Mouse (Mus musculus) kidney, postnatal 36 days (tissue): Measurements from ENCODE around the gene Gm45021.

Experiments
- DNase-seq, 2 experiments: peaks; one replicate each; pipeline ENCODE4 v3.0.0; 2021 to 2022; ENCODE audit warnings: mixed read lengths in 2 of 2

Gene Gm45021

DNA sequence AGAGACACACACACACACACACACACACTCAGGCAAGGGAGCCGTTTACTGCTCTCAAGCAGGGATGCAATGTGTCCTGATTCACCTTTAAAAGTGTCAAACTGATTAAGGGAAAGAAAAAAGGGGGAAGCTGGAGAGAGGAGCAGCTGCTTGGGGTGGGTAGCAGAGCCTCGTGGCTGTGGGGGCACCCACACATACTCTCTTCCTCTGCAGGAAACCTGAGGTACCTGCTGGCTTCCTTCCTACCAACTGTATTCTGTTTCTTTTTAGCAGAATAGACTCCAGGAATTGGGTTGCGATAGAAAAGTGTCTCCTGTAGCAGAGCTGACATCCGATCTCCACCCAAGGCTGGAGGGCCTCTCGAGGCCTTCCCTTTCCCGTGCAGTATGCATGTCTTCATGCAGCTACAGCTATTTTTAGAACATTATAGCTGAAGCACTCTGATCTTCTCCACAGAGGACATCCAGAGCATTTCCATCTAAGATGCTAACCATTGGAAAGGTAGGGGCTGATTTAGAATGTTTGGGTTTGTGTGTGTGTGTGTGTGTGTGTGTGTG lies at the start of gene Gm45021:
Gene Gm45021 (plus strand): TSS at position 417 of the 557 bp plus-strand sequence.
- DNase-seq = no peak

DNA sequence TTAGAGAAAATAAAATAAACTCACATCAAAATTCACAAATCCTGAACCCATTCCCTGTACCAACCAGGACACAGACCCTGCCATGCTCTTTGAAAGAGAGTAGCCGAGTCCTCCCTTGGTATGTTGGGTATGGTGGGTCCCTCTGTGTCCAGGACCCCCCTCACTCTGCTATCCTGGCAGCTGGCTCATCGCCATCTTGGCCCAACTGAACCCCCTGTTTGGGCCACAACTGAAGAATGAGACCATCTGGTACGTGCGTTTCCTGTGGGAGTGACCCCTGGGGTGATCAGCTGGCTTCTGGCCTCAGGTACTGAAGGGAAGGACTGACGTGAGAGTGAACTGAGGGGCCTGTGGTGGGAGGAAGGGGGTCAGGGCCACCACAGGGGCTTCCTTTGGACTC lies 49.5 kb upstream of the Gm45021 start:
- DNase-seq = no peak

DNA sequence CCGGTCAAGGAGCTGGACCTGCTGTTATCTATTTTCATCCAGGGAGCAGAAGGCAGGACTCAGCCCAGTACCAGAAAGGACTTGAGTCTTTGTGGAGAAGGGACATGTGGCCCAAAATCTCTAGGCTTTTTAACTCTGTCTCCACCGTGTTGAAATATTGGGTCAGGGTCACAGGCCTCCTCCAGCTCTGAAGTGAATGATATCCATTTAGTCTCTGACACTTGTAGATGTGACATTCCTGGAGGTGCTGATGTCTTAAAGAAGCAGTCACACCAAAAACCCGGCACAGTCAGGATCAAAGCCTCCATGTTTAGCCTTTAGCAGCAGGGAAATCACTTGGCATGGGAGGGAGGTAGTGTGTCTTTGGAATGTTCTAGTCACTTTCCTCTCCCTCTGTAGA lies 48.7 kb upstream of the Gm45021 start:
- DNase-seq = no peak

DNA sequence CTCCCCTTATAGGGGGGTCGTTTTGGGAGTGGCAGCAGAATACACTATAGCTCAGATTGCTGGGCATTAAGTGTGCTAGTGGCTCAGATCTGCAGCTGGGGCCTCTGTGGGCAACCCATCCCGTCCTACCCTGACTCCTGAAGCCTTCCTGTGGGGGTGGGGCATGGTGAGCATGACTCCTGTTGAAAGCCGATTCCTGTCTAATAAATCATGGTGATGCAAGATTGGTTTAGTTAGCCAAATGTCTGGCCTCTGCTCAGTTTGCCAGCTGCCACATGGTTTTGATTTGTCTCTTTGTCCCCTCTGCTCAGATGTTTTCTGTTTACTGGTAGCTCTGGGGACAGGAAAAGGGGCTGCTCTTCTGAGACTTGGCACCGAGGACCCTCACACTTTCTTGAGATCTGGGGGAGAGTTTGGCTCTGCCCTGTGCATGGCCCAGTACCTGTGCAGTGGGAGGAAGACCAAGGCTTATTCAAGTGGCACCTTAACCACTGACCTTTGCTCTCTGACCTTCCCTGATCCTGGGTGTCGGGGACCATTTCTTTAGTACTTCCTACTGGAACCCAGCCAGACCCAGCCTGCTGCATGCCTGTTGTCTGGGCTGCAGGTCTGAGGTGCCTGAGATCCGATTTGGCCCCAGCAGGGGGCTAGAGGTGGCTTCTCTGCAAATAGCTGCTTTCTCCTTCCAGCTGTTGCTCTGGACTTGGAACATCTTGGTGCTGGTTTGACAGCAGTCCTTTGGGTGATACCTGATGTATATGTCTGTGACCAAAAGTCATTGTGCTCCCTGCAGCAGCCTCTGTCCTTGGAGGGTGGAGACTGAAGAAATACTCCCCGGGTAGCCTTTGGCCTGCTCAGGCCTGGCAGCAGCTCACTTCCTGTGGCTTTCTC lies 47.6 kb upstream of the Gm45021 start:
- DNase-seq = peak; percentile 61 to 70

DNA sequence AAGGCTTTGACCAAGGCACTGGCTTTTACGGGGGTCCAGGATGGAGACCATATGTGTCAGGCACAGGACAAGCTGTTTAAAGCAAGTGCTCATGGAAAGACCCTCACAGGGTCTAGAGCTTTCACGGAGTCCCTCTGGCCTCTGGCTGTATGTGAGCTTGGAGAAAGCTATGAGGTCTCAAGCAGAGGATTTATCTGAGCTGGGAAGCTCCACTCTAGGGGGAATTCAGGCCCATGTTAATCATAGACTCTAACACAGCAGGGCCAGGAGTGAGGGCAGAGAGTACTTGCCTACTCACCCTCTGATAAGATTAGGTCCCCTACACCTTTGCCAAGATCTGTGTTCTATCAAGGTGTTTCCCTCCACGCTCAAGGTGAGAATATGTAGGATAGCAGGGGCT lies 46.8 kb upstream of the Gm45021 start:
- no peak for DNase-seq

DNA sequence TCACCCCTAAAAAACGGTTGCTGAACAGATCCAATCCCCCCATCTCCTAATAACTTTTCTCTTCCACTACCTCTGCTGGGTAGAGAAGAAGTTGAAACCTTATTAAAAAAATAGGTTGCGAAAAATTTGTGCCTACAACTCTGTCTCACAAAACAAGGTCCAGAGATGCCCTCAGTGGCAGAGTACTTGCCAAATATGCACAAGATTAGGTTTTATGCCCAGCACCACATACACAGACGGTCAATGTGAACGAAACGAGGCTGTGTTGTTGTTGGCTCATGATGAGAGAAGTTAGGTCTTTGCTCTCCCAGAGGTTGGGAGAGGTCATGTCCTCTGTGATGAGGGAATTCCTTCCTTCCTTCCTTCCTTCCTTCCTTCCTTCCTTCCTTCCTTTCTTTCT lies 44.2 kb upstream of the Gm45021 start:
- no peak for DNase-seq

DNA sequence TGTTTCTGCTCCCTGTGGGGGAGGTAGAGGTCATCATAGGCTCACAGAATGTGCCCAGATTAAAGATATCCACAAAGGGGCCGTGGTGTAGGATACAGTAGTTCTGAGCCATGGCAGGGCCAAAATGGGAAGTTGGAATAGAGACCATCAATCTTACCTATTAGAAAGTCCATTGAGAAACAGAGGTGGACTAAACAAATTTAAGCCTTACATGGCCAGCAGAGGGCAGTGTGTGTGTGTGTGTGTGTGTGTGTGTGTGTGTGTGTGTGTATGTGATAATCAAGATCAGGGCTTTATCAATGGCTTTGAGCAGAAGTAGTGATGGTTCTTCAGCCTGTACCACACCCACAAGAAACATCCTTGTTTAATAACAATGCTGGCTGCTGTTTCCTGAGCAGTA lies 43.1 kb upstream of the Gm45021 start:
- peak; percentile 52 to 83 for DNase-seq

DNA sequence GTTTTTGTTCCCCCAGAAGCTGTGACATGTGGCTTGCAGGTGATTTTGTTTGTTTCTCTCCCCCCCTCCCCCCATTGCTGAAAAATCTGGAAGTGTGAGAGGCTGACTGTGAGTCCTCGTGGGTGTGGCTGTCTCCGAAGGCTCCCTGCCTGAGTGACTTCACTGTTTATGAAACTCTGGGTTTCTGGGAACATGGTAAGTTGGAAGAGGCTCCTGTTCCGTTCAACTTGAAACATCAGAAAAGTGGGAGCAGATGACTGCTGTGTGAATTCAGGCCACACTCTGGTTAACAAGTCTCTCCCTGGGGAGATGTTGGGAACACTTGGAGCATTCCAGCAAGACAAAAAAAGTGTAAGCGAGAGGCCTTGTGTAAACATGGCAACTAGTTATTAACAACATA lies 42.6 kb upstream of the Gm45021 start:
- DNase-seq = no peak

DNA sequence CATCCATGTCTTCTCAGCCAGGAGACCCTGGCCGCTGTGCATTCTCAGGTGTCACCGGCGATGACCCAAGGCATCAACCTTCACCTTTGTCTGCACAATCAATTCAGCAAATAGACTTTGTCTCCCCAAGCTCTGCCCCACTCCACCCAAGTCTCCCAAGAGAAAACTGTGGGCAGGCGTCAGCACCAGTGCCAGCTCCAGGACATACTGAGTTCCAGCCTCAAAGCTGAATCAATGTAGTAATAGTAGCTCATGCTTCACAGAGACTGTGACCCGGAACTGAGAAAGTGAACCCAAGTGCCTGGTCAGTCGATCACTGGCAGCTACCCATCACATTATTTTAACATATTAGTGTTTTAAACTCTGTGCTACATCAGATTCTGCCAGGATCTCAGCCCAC lies 41.1 kb upstream of the Gm45021 start:
- DNase-seq = no peak

DNA sequence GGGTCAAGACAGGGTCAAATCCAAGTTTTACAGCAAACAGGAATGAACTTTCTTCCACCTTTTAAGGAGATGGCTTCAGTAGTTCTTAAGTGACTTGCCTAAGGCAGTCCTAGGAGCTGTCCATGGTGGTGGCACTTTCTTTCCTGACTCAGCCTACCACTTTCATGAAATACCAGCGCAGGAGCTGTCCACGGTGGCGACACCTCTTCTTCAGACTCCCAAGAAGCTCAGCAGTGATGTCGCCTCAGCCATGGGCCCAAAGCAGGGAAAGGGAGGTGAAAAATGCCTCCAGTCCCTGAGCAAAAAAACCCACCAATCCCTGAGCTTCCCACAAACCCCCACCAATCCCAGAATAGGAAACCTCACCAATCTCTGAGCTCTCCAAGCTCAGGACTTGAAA lies 36.5 kb upstream of the Gm45021 start:
- peak in 1 of 2 experiments; percentile 71 for DNase-seq

DNA sequence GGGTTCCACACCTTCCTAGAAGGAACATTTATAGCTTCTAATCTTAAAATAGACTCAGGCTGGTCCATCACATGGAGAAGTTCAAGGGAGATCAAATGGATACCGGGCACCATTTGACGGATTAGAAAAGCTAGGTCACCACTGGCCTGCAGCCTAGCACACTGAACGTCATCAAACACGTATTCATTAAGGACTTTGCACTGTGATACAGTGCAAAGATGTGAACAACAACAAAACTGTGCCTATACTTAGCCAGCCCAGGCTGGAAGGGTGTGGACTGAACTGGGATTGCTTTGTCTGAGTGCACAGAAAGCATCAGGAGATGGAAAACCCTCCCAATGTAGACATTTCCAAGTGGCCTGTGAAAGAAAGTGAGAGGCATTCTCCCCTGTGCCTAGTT lies 35.6 kb upstream of the Gm45021 start:
- DNase-seq = no peak

DNA sequence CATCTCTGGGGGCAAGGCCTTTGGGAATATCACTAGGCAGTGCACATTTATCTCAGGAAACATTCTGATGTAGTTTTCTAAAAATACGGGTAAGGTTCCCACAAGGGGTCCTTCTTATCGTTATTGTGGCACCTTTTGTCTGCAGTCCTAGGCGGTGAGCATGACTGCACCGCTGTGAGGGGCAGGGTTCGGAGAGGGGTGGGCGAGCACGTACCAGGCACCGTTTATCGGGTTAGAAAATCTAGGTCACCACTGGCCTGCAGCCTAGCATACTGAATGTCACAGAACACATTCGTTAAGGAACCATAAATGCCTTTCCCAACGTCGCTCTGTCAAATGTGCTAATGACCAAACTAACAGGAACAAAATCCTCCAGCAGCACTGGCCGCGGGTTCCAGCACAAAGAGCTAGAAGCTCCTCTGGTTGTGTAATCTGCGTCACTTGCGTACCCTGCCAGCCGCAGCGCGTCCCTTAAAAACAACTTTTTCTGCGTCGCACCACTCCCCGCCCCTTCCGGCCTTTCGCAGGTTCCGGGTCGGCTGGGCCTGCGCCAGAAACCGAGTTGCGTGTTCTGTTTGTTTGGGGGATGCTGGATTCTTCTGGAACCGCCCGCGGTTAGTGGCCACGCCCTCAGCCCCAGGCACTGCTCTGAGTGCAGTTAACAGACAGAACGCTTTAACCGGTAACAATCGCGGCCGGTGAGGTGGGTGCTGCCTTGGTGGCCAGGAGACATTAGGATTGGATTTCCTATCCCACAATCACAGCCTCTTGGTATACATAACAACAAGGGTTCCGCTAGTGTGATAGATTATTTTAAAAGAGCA lies 34.9 kb upstream of the Gm45021 start, which contains the start of gene Lrrc61:
Gene Lrrc61 (plus strand): TSS at position 517 of the 824 bp plus-strand sequence.
- peak; percentile 98 to 99 for DNase-seq

DNA sequence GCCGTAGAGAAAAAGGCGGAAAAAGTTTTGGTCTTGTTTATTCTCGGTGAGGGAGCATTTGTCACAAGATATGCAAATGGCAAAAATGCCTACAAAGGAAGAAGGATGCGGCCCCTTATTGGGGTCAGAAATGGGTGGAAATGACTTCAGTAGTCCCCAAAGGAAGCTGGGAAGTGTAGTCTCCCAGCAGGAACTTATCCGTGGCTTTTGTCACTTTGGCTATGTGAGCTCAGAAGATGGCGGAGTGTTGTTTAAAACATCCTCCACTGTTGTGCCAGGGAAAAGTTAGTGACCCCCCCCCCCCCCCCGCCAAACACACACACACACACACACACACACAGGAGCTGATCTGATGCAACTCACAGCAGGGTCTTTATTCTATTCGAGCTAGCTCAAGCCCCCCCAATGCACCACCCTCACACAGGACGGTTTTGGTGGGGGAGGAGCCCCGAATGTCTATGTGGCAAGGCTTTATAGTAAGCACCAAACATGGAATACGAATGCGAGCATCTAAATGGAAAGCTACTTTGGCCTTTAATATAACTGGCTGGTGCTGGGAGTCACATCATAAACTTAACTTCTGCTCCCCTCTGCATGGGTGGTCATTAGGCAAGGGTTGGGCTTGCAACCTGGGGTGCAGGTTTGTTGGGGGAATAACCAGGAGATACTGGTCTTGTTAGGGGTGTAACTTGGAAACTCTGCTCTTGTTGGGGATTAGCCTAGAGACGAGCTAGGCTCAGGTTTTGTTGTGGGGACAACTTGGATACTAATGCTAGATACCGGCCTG lies 34.1 kb upstream of the Gm45021 start:
- peak; percentile 63 to 85 for DNase-seq

DNA sequence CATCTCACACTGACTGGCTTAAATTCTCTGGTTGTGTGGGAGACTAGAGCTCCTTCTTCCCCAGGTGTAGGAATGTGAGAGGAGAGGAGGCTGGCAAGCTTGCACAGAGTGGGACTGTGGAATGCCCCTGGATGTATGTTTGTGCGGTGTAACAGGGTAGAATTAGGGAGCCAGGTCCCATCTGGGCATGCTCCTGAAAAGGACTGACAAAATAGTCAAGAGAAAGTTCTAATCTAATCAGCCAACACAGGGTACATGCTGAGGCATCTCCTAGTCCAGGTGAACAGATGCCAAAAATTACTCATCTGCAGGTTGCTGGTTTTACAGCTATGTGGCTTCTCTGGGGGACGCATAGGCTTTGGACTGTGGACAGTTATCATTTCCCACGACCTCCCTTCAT lies 33.5 kb upstream of the Gm45021 start:
- DNase-seq = no peak

DNA sequence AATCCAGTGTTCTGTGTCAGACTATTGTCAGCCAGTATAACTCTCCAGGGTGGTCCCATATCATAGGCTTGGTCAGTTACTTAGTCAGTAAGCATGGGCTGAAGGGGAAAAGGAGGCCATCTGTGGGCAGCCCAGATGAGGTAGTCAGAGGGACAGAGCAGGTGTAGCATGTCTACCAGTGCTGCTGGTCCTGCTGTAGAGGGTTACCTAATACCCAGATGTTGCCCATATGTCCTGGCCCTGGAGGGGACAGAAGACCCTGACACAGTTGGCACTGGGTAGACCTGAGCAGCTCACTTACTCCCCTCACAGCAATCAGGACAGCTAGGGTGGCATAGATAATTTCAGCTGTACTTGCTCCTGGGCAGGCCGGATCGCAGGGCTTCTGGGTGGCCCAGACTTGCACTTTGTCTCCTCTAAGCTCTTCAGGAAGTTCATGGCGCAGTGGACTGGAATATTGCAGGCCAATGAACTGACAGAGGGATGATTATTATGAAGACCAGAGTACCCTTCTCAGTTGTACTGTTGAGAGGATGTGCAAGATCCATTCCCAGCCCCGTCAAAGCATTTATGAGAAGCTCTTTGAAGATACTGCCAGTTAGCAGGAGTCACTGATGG lies 23.6 kb upstream of the Gm45021 start:
- DNase-seq = peak; percentile 36 to 49

DNA sequence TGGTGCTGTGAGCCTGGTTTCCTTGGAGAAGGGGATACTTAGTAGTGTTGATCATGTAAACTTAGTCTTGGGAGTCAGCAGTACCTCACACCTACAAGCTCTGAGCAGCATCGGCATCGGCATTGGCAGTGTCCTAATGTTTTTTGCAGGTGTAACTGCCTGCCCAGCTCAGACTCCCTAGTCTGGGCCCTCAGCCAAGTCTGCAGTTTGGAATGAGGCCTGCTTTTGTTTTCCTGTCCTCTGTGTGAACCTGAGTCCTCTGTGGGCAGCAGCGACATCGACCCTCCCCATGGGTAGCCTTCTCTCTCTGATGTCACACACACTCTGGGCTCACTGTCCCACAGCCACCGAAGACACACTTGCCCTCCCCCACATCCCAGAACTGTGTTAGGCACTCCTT lies 23.1 kb upstream of the Gm45021 start:
- DNase-seq = peak; percentile 90 to 92

DNA sequence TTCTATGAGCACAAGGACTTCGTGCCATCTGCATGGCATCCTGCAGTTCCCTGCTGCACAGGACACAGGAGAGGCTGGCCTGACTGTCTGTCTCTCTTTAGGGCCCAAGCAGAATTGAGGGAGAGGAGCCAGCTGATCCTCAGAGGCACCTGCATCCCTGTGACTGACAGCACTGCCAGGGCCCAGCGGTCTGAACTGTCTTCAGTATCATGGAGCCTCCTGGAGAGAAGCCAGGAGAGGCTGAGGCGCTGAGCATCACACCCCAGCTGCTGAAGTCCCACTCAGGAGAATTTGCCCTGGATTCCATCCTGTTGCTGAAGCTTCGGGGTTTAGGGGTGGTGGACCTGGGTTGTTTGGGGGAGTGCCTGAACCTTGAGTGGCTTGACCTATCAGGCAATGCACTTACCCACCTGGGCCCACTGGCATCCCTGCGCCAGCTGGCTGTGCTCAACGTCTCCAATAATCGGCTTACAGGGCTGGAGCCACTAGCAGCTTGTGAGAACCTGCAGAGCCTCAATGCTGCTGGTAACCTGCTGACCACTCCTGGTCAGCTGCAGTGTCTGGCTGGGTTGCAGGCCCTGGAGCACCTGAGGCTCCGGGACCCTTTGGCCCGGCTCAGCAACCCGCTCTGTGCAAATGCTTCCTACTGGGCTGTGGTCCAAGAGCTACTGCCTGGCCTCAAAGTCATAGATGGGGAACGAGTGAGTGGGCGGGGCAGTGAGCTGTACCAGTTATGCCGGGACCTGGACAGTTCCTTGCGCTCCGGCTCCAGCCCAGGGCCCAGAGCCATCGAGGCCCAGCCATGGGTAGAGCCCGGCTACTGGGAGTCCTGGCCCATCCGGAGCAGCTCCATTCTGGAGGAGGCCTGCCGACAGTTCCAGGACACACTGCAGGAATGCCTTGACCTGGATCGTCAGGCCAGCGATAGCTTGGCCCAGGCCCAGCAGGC lies 21.1 kb upstream of the Gm45021 start:
- DNase-seq = peak; percentile 86

DNA sequence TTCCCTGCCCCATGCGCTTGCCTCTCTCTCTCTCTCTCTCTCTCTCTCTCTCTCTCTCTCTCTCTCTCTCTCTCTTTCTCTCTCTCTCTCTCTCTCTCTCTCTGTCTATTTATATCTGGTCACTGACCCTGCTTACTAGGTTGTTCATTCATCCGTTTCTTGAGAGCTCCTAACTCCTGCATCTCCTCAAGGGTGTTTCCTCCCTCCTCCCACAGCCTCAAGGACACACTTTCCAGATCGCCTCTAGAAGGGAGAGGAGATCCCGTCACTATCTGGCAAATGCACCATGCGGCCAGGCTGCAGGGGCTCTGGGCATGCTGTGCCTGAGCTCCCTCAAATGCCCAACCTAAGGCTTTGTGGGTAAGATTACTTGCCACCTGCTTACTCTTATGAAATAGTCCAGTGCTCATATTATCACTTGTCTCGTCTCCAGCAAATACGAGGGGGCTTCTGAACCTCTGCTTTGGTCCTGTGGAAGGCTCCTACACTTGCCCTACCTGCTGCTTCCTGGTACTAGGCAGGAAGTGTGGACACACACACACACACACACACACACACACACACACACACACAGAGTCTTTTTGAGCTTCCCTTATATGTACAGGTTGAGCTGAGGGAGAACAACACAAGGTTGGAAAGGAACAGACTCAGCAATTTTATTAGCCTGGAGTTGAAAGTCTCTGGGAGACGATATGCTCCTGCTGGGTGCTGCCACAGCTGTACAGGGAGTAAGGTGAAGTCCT lies 20.2 kb upstream of the Gm45021 start:
- peak; percentile 45 to 57 for DNase-seq

DNA sequence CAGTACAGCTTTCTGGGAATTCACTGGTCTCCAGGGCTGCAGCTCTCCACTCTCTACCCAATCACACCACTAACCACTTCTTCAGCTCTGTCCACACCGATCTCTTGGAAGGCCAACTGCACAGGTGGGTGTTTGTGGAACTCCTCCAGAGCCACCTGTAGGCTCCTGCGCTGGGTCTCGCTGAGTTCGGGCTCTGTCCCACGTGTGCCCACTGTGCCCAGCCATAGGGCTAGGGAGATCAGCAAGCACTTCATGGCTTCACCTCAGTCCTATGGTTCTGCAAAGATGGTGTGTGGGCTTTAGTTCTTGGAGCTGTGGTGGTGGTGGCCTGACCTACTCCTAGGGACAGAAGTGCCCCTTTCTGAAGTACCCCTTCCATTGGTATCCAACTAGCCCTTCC lies 17.4 kb upstream of the Gm45021 start:
- DNase-seq = no peak

DNA sequence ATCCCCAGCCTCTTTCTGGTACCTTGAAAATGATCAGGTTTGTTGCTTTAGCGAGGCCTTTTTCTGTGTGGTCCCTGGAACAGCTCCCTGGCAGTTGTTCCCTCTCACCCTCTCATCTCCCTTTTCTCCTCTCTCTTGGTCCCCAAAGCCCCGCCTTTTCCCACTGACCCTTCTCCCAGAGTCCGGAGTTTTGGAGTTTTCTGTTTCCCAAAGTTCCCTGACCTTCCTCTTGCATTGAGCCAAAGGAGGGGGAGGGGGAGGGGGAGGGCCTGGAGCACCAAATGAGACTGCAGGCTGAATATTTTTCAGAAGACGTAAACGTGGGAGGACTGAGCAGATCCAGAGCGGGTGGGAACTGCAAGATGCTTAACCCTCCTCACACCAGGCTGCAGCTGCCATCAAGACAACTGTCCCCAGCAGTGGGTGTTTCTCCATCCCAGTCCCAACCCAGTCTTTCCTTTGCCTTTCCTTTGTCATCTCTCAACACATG lies 16.8 kb upstream of the Gm45021 start, which contains the start of gene Rarres2:
Gene Rarres2 (minus strand): TSS at position 218 of the 490 bp plus-strand sequence.
- peak; percentile 73 to 74 for DNase-seq
